Mouse (Mus musculus) kidney, adult 18-20 months (tissue): ENCODE measurements at regions not wholly inside any gene's neighbourhood (a gene's known extent, or its start where the extent isn't known, plus 50 kb on each side); places are given as distances from the start of the nearest gene placed in this dataset.

Experiments
- DNase-seq: peaks from one replicate; pipeline ENCODE4 v3.0.0; 2021

GRCm38 (mm10) chr8:89404287-89404686 lies 360.3 kb upstream of the Sall1 start:
- no peak for DNase-seq

GRCm38 (mm10) chr8:89396673-89397072 lies 352.7 kb upstream of the Sall1 start:
- no peak for DNase-seq

DNA sequence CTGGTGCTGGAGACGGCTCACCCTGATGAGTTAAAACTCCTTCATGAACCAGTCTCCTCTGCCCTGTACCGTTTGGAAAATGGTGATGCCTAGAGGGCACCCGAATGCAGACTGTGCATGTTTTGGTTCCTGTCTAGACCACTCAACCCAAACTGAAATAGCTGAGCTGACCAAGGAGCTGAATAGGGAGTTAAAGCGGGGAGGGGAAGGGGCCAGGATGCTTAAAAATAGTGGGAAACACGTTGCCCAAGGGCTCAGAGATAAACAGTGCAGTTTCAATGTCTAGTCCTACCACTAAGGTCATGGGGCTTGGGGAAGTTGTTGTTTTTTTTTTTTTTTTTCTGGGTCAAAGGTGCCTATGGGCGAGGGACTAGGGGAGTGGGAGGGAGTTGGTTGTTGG lies 348.8 kb upstream of the Sall1 start:
- no peak for DNase-seq

- DNase-seq = no peak
Measured at GRCm38 (mm10) chr8:89388761-89389160, 344.8 kb upstream of the Sall1 start.

- DNase-seq = no peak
Measured at GRCm38 (mm10) chr8:89387295-89387694, 343.3 kb upstream of the Sall1 start.

GRCm38 (mm10) chr8:89385028-89385427 lies 341.1 kb upstream of the Sall1 start:
- DNase-seq = no peak

DNA sequence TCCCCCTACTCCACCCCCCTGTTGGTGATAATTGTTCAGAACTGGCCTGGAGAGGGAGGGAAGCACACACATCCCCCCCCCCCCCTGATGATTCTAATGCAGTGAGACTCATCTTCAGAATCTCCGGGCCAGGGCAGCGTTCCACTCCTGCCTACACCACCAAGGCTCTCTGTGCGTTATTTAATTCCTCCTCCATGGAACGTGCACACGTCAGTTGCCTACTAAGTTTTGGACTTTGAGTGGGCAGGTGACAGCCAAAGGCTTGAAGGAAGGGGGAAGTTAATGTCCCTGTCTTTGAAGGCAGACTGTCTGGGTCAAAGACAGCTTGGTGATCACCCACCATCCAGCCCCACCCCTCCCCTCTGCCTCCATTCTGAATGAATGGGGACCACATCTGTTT lies 339.8 kb upstream of the Sall1 start:
- DNase-seq = no peak

DNA sequence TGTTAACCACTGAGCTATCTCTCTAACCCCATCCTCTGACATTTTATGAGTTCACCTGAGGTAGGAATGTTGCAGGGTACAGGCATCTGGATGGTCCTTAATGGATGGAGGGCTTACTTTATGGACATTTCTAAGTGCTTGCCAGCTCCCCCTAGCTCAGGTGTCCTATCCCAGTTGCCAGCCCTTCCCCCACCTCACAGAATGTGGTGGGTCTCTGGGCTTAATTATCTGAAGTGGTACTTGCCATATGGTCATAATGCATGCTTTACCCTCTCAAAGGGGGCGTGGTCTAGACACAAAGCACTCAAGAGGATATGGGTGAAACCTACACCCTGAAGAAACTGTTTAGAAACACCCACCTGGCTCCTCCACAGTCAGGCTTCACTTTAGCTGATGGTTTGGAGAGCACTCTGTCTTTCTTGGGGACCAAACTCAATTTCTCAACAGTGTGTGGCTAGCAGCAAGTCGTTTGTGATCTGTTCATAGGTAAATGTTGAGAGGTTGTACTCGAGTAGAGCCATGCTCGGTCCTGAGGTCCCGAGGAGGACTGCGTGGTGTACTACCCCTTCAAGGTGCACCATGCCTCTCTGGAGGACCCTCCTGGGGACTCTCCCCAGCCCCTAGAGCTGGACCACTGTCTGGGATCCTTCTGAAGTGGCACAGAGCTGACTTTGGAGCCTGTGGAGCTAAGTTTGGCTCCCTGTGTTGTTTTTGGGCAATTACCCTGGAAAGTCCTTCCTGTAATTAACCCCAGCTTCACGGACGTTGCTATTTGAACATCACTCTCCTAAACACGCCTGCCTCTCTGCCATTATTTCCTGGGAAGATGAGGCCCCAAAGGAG lies 338.8 kb upstream of the Sall1 start:
- no peak for DNase-seq

DNA sequence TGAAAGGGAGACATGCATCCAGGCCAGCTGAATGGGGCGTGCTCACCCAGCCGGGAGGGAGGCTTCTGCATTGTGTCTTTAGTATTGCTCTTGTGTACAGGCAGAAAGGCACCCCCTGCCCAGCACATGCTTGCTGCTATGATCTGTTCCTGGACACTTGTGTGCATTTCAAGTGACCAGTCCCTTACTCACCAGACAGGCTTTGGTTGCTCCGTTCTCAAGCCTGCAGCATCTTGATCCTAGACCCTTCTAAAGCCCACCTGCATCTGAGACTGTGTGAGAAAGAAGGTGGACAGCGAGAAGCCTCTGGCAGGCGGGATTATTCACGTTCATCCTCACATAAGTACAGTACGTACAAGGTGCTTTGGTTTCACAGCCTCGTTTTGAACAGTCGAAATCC lies 336.5 kb upstream of the Sall1 start:
- no peak for DNase-seq

DNA sequence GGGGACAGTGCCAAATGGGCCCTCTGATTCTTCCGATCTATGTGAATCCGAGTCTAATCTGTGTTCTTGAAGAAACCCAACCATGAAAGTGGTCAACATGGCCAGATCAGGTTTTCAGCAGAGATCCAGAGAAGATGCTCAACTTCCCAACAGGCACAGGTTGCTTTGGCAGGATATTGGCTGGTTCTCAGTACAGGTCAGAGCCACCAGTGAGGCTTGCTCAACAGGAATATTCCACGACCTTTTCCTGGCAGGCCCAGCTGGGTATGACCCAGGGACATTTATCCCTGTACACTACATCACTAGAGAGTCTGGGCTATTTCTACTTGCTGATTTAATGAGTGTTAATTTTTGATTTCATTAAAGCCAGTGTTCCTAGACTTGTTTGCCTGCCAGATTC lies 328.8 kb upstream of the Sall1 start:
- no peak for DNase-seq

DNA sequence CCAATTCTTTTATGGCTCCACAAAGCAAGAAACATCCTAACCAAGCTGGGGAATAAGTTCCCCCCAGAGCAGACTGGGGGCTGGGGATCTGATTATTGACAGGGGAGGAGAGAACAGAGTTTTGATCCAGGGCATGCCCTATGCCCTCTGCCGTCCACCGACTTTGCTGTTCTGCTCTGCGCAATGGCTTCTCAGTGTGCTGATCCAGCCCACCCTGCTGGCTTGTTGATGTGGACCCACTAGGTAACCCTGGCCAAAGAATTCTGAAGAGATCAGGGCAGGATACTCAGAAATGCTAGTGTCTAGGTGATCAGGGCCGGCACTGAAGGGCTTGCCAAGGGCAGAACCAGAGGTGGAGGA lies 327.8 kb upstream of the Sall1 start:
- no peak for DNase-seq

DNA sequence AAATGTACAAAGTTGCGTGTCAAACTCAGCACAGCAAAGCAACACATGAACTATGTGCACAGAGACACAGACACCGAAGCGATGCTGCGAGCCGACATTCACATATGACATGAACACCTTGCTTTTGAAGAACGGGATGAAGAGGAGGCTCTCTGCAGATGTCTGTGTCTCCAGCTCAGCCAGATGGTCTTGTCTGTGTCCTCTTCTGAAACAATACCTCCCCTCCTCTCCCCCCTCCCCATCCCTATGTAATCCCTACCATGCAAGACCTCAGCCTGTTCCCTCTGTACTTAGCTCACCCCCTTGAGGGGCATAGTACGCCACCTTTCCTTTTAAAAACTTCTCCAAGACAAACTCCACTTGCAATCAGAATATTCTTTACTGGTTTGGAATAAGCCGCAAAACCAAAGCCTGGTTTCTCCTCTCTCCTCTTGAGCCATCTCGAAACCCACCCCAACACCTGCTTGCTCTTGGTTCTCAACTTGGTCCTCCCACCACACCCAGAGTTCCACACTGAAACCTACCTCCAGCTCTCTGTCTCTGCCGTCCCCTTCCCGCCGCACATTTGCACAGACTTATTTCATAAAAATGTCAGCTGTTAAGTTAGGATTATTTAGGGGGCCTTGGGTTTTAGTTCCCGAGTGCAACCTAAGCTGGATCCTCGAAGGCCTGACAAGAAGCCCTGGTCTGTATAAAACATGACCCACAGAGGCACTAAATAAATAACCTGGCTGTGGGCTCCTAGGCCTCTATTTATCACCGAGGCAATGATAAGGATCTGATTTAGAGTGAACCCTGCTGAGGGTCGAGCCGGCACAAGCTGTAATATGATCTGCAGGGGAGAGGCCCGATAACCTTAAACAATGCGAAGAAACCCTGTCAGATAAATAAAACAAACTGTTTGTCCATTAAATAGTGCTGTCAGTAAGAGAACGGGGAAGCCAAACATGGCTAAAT lies 327.1 kb upstream of the Sall1 start:
- DNase-seq = no peak

- no peak for DNase-seq
Measured at GRCm38 (mm10) chr8:89365430-89365829, 321.5 kb upstream of the Sall1 start.

GRCm38 (mm10) chr8:89358411-89358810 lies 314.4 kb upstream of the Sall1 start:
- no peak for DNase-seq

GRCm38 (mm10) chr8:89345547-89345946 lies 301.6 kb upstream of the Sall1 start:
- DNase-seq = no peak

DNA sequence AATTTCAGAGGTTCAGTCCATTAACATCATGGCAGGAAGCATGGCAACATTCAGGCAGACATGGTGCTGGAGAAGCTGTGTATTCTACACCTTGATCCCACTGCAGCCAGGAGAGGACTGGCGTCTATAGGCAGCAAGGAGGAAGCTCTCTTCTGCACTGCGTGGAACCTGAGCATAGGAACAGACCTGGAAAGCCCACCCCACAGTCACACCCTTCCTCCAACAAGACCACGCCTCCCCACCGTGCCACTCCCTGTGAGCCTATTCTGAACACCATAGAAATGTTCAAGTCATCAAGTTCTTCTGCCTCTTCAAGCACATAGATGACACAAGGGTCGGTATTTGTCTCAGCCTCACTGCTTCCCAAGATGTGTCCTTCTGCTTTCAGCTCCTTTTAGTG lies 297.7 kb upstream of the Sall1 start:
- DNase-seq = no peak

DNA sequence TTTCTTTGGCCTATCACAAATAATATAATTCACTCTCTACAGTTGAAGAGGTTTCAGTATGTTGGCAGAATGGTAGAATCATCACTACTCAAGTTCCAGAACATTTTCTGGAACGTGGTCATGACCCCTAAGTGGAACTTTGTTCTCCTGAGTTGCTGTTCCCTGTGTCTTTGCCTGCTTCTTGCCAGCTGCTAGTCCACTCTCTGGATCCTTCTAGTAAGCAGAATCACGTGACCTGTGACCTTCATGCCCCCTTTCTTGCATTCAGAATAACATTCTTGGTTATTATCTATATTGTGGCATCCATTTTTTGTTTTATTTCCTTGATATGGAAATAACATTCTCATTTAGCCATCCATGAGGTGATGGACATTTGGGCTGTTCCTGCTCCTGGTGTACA lies 291.5 kb upstream of the Sall1 start:
- no peak for DNase-seq

- DNase-seq = no peak
Measured at GRCm38 (mm10) chr8:89325751-89326351, 281.9 kb upstream of the Sall1 start.

- DNase-seq = no peak
Measured at GRCm38 (mm10) chr8:89325248-89325645, 281.3 kb upstream of the Sall1 start.

- no peak for DNase-seq
Measured at GRCm38 (mm10) chr8:89324462-89325247, 280.7 kb upstream of the Sall1 start.

- peak; percentile 77 for DNase-seq
Measured at GRCm38 (mm10) chr8:89317514-89318289, 273.7 kb upstream of the Sall1 start.
